8 mouse cellular contexts compared by ENCODE assay signal in genomic region chr11:57011691-57012039, GRCm38 (mm10). TPM values are rescaled to one million over a fixed set of nuclear protein-coding genes. Genes with fewer than 3 reads are reported as not detected.
DNase-seq lines count a peak whose midpoint lies in the region; ATAC-seq and TF ChIP-seq lines count a peak whose summit lies in the region.

No protein-coding gene starts in this region.

- TF ChIP-seq CTCF in thymus, adult 2 months (IDR thresholded peaks at IDR 0.05; ENCODE audit: borderline replicate concordance, control insufficient read depth, extremely low read depth, insufficient read depth, low read length, poor library complexity), result no peak

- peak overlapping the region; percentile 86 for H3K27ac ChIP-seq in neural tube, embryonic 15.5 days (replicated peaks)
- H3K27ac ChIP-seq in thymus, adult 2 months (ENCODE audit: control insufficient read depth, insufficient read depth, low read length), result no peak overlapping the region

- no peaks in the 10 kb centered on the region for H3K27me3 ChIP-seq in neural tube, embryonic 15.5 days (replicated peaks)
- no peaks in the 10 kb centered on the region for H3K27me3 ChIP-seq in thymus, adult 2 months (ENCODE audit: control insufficient read depth, insufficient read depth, low read length)

- peak; percentile 90 for ATAC-seq in neural tube, embryonic 15.5 days (ENCODE audit: low FRiP score)

- intact Hi-C loops in heart, postnatal 36 days (cut with DNase I), result loop anchor here (10.0 kb wide), 2 partner anchors 303 to 453 kb away; no protein-coding TSS in a partner anchor
- intact Hi-C loops in left cerebral cortex, postnatal 10 days (cut with DNase I), result loop anchor here (5.0 to 10.0 kb wide), 3 partner anchors 303 to 857 kb away; no protein-coding TSS in a partner anchor

- peak overlapping the region; percentile 64 for H3K4me2 ChIP-seq in neural tube, embryonic 15.5 days

- H3K36me3 ChIP-seq in neural tube, embryonic 15.5 days, result no peaks in the 10 kb centered on the region
- H3K36me3 ChIP-seq in thymus, adult 2 months (ENCODE audit: control insufficient read depth, insufficient read depth, low read length), result no peaks in the 10 kb centered on the region

- no peak for TF ChIP-seq POLR2A in thymus, adult 2 months (IDR thresholded peaks at IDR 0.05; ENCODE audit: control insufficient read depth, extremely low read depth, insufficient read depth, low read length, poor library complexity)

- H3K9me3 ChIP-seq in neural tube, embryonic 15.5 days (replicated peaks), result no peaks in the 10 kb centered on the region

- H3K4me3 ChIP-seq in neural tube, embryonic 15.5 days (replicated peaks), result peak overlapping the region; percentile 47
- H3K4me3 ChIP-seq in thymus, adult 2 months (ENCODE audit: control insufficient read depth, insufficient read depth, low read length), result no peak overlapping the region

- peak; percentile 38 for DNase-seq in Muller cell, postnatal 12 days (ENCODE audit: inconsistent ontology term)
- DNase-seq in embryo, embryonic 9.5 days (ENCODE audit: extremely low spot score), result peak; percentile 31
- DNase-seq in heart, postnatal 36 days, result peak; percentile 4 to 9
- DNase-seq in left cerebral cortex, postnatal 10 days (ENCODE audit: extremely low spot score in 1 of 2, low spot score in 2 of 2), result peak; percentile 59 to 76
- no peak for DNase-seq in thymus, adult 2 months
- no peak for DNase-seq in ovary, postnatal 14 days (ENCODE audit: low spot score)
- DNase-seq in thymus, postnatal 4 days, result no peak

- 2% methylated on average over 11 of the region's 11 CpGs for WGBS in neural tube, embryonic 15.5 days
- 10% methylated on average over 11 of the region's 11 CpGs for WGBS in thymus, adult 2 months

- peaks cover 29% of the 10 kb centered on the region for H3K4me1 ChIP-seq in neural tube, embryonic 15.5 days
- no peaks in the 10 kb centered on the region for H3K4me1 ChIP-seq in thymus, adult 2 months (replicated peaks; ENCODE audit: control insufficient read depth, insufficient read depth, low read length)

- H3K9ac ChIP-seq in neural tube, embryonic 15.5 days (replicated peaks), result peak overlapping the region; percentile 63

RNA-seq across cellular contexts. Expression of gene Gria1, which starts 0.5 kb away (rescaled TPM):
- under 1 TPM; 0.08 to 0.49 TPM for total RNA-seq in heart, postnatal 36 days (2021)
- total RNA-seq in left cerebral cortex, postnatal 10 days (2021), result 100 to 1,000 TPM; 219 to 226 TPM
- polyA plus RNA-seq in neural tube, embryonic 15.5 days (2015; fragmentation: Nextera tagmentation; extraction: Ambion mirVana), result 50.6 and 59.6 TPM in 2 replicates
- polyA plus RNA-seq in thymus, adult 2 months (2012; rRNA removed), result 0.04 and 0.05 TPM in 2 replicates

Comparison
In these comparisons a context has a peak if more than half of its experiments do, and no peak if none do; other contexts are left out.
1. DNase-seq: peak in Muller cell, postnatal 12 days (single experiment), embryo, embryonic 9.5 days (single experiment), heart, postnatal 36 days (2 of 2) and left cerebral cortex, postnatal 10 days (2 of 2); none in thymus, adult 2 months (single experiment), ovary, postnatal 14 days (single experiment) and thymus, postnatal 4 days (single experiment).
2. RNA of gene Gria1, which starts 0.5 kb away (total RNA-seq): 219 to 226 TPM in left cerebral cortex, postnatal 10 days; 0.08 to 0.49 TPM in heart, postnatal 36 days; every median in the first group is over 100 times any median in the second.